Mouse (Mus musculus): ENCODE data around the gene Aspg. TPM values are rescaled to one million over a fixed set of nuclear protein-coding genes. Genes with fewer than 3 reads are reported as not detected.

Gene Aspg
- total RNA-seq (2014; rRNA removed) (3.6 and 5.2 TPM in 2 replicates), polyA plus RNA-seq (2015; fragmentation: Nextera tagmentation; extraction: Ambion mirVana) (2.3 and 2.5 TPM in 2 replicates)

DNA sequence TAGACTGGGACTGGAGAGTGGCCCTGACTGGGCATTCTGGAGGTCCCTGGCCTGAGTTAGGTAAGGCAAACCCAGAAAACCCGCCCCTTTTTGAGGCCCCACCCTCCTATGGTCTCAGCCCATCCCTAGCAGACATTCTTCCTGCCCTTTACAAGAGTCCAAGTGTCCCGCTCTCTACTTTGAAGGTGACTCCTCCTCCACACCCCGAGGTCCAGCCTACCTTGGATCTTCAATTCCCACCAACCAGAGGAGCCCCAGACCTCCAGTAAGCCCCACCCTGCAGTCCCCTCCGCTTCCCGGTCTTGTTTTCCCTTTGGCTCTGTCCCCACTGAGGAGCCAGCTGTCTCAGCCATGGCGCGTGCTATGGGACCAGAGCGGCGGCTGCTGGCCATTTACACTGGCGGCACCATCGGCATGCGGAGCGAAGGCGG is at the start of gene Aspg:
TSS of gene Aspg (plus strand) at position 139 of the 431 bp plus-strand sequence.
- Histone ChIP-seq H3K9ac (replicated peaks; ENCODE audit: low read length, poor library complexity, severe bottlenecking) (no peak within 1 kb of the TSS), H3K4me3 (ENCODE audit: low read depth, low read length) (no peak within 1 kb of the TSS), H3K27me3 (ENCODE audit: insufficient read depth, low read length) (no peaks in the 10 kb centered on the region), H3K4me1 (ENCODE audit: insufficient read depth, low read length) (no peaks in the 10 kb centered on the region), H3K27ac (ENCODE audit: low read depth, low read length) (no peak within 1 kb of the TSS), H3K9me3 (ENCODE audit: low read length) (no peaks in the 10 kb centered on the region), H3K36me3 (ENCODE audit: insufficient read depth, low read length) (no peaks in the 10 kb centered on the region), H3K4me2 (ENCODE audit: low read depth, low read length, poor library complexity, severe bottlenecking) (peak within 1 kb of the TSS; percentile 20; the same call in 1 of the 2 replicates)
- no peak for TF ChIP-seq CTCF (IDR thresholded peaks at IDR 0.05)
- DNase-seq (ENCODE audit: low spot score) (no peak), ATAC-seq (ENCODE audit: low FRiP score) (no peak)
- 4% methylated on average over 14 of the region's 14 CpGs for WGBS

DNA sequence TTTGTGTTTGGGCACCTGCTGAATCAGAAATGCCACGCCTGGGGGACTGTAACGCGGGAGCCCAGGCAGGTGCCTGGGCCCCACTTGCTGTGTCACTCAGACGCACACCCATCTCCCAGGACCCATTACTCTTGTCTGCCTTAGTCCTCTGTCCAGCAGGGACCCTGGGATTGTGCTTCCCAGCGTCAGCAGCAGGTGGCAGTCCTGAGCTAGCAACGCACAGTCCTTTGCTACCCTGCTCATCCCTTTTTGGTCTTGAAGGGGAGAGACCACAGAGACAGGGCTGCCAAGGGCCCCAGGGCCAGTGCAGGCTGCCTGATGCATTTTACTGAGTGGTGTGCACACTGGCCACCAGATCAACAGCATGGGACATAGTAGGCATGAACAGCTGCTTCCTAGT is 28.8 kb upstream of the Aspg start:
- DNase-seq (ENCODE audit: low spot score) (peak; percentile 55), ATAC-seq (ENCODE audit: low FRiP score) (no peak)
- Histone ChIP-seq H3K27ac (ENCODE audit: low read depth, low read length) (no peak overlapping the region), H3K36me3 (ENCODE audit: insufficient read depth, low read length) (no peaks in the 10 kb centered on the region), H3K4me2 (ENCODE audit: low read depth, low read length, poor library complexity, severe bottlenecking) (no peak overlapping the region), H3K9ac (replicated peaks; ENCODE audit: low read length, poor library complexity, severe bottlenecking) (no peak overlapping the region), H3K9me3 (ENCODE audit: low read length) (no peaks in the 10 kb centered on the region), H3K27me3 (ENCODE audit: insufficient read depth, low read length) (no peaks in the 10 kb centered on the region), H3K4me3 (ENCODE audit: low read depth, low read length) (no peak overlapping the region), H3K4me1 (ENCODE audit: insufficient read depth, low read length) (no peaks in the 10 kb centered on the region)
- peak; percentile 80 for TF ChIP-seq CTCF (IDR thresholded peaks at IDR 0.05)
- WGBS: 20% methylated on average over 6 of the region's 6 CpGs

DNA sequence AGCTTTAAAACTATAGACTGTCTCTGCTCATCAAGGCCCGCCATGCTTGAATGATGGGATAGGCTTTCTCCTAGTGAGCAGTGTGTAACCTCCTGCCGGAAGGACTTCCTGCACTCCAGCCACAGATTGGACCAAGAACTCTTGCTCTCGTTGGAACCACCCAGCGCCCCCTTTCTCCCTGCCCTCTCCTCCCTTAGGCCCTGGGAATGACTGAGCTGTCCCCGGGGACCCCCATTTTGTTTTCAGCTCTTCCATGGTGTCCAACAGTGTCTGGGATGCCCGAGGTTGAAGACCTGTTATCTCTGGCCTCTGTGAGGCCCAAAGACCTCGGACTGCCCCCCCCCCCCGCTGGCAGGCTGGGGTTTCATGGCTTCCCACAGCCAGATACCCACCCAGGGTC is 26.6 kb upstream of the Aspg start:
- WGBS: 74% methylated on average over 8 of the region's 8 CpGs
- no peak overlapping the region for H3K9ac ChIP-seq (replicated peaks; ENCODE audit: low read length, poor library complexity, severe bottlenecking)
- no peak for DNase-seq (ENCODE audit: low spot score)
- H3K4me1 ChIP-seq (ENCODE audit: insufficient read depth, low read length): no peaks in the 10 kb centered on the region
- no peak for ATAC-seq (ENCODE audit: low FRiP score)
- TF ChIP-seq CTCF (IDR thresholded peaks at IDR 0.05): no peak
- no peaks in the 10 kb centered on the region for H3K9me3 ChIP-seq (ENCODE audit: low read length)
- H3K27me3 ChIP-seq (ENCODE audit: insufficient read depth, low read length): no peaks in the 10 kb centered on the region
- no peak overlapping the region for H3K4me2 ChIP-seq (ENCODE audit: low read depth, low read length, poor library complexity, severe bottlenecking)
- H3K36me3 ChIP-seq (ENCODE audit: insufficient read depth, low read length): no peaks in the 10 kb centered on the region
- H3K4me3 ChIP-seq (ENCODE audit: low read depth, low read length): no peak overlapping the region
- H3K27ac ChIP-seq (ENCODE audit: low read depth, low read length): no peak overlapping the region

DNA sequence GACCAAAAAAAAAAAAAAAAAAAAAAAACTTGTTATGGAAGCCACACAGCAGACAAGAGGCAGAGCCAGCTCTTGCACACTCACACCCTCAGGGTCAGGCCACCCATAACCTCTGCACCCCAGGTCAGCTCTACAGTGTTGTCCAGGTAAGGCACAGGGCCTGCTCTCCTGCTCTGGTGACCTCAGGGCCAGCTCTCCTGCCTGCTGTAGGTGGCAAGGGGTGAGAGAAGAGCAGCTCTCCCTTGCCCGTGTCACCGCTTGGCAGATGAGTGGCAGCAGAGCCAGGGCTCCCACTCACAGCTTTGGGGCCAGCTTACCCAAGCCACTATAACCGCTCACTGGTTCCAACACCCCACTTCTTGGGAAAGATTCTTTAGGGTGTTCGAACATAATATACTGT is 25.6 kb upstream of the Aspg start:
- WGBS: 92% methylated on average over 4 of the region's 4 CpGs
- Histone ChIP-seq H3K4me3 (ENCODE audit: low read depth, low read length) (no peak overlapping the region), H3K9ac (replicated peaks; ENCODE audit: low read length, poor library complexity, severe bottlenecking) (no peak overlapping the region), H3K4me2 (ENCODE audit: low read depth, low read length, poor library complexity, severe bottlenecking) (no peak overlapping the region), H3K4me1 (ENCODE audit: insufficient read depth, low read length) (no peaks in the 10 kb centered on the region), H3K36me3 (ENCODE audit: insufficient read depth, low read length) (no peaks in the 10 kb centered on the region), H3K9me3 (ENCODE audit: low read length) (no peaks in the 10 kb centered on the region), H3K27me3 (ENCODE audit: insufficient read depth, low read length) (no peaks in the 10 kb centered on the region), H3K27ac (ENCODE audit: low read depth, low read length) (no peak overlapping the region)
- no peak for TF ChIP-seq CTCF (IDR thresholded peaks at IDR 0.05)
- DNase-seq (ENCODE audit: low spot score) (no peak), ATAC-seq (ENCODE audit: low FRiP score) (no peak)

DNA sequence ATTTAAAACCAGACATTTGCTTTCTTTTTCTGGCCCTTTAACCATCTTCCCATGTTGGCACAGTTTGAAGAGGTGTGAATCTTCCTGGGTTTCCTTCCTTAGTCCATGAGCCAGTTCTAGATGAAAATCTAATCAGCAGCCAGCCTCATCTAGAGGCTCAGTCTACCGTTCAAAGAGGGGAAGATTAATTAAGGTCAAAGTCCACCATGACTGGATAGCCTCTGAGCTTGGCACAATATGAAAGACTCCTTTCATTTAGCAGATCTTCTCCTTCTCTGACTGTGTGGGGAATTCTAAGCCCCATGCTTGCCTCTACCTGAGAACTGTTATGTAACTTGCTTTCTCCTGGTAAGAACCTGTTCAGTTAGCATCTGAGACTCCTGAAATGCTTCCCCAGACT is 24.2 kb upstream of the Aspg start:
- Histone ChIP-seq H3K4me1 (ENCODE audit: insufficient read depth, low read length) (no peaks in the 10 kb centered on the region), H3K4me3 (ENCODE audit: low read depth, low read length) (no peak overlapping the region), H3K4me2 (ENCODE audit: low read depth, low read length, poor library complexity, severe bottlenecking) (no peak overlapping the region), H3K9ac (replicated peaks; ENCODE audit: low read length, poor library complexity, severe bottlenecking) (no peak overlapping the region), H3K27ac (ENCODE audit: low read depth, low read length) (no peak overlapping the region), H3K27me3 (ENCODE audit: insufficient read depth, low read length) (no peaks in the 10 kb centered on the region), H3K36me3 (ENCODE audit: insufficient read depth, low read length) (no peaks in the 10 kb centered on the region), H3K9me3 (ENCODE audit: low read length) (no peaks in the 10 kb centered on the region)
- no peak for TF ChIP-seq CTCF (IDR thresholded peaks at IDR 0.05)
- DNase-seq (ENCODE audit: low spot score) (no peak), ATAC-seq (ENCODE audit: low FRiP score) (no peak)
- WGBS: 52% methylated on average over 1 of the region's 1 CpGs

DNA sequence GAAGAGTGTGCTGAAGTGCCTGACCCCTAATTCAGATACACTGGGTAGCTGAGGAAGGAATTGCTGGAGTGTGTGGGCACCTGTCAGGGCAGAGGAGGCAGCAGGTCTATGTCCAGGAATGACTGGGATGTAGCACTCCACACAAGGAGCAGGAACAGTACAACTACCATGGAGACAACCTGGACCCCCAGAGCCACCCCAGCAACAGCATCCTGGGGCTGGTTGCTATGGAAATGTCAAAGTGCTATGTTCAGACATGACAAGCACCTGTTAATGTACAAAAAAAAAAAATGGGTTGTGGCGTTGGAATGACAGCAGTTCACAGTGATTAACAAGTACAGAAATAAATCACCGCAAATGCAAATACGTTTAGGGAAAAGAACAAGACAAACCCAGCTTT is 20.2 kb upstream of the Aspg start:
- Histone ChIP-seq H3K4me3 (ENCODE audit: low read depth, low read length) (no peak overlapping the region), H3K4me1 (ENCODE audit: insufficient read depth, low read length) (no peaks in the 10 kb centered on the region), H3K27me3 (ENCODE audit: insufficient read depth, low read length) (no peaks in the 10 kb centered on the region), H3K27ac (ENCODE audit: low read depth, low read length) (no peak overlapping the region), H3K9ac (replicated peaks; ENCODE audit: low read length, poor library complexity, severe bottlenecking) (no peak overlapping the region), H3K4me2 (ENCODE audit: low read depth, low read length, poor library complexity, severe bottlenecking) (no peak overlapping the region), H3K36me3 (ENCODE audit: insufficient read depth, low read length) (no peaks in the 10 kb centered on the region), H3K9me3 (ENCODE audit: low read length) (no peaks in the 10 kb centered on the region)
- WGBS: 89% methylated on average over 3 of the region's 3 CpGs
- DNase-seq (ENCODE audit: low spot score) (no peak), ATAC-seq (ENCODE audit: low FRiP score) (no peak)
- no peak for TF ChIP-seq CTCF (IDR thresholded peaks at IDR 0.05)
